Mouse (Mus musculus): ENCODE measurements around the gene Colca2. TPM values are rescaled to one million over a fixed set of nuclear protein-coding genes. Genes with fewer than 3 reads are reported as not detected.
A peak's percentile ranks its signal among the peaks of the same experiment; 100 is the strongest.

The Colca2 gene
- total RNA-seq (2021): 1 to 10 TPM; 2.4 to 2.9 TPM
- long read RNA-seq, experiment 1, partial matches to known transcripts: 0 of 2 reads
- long read RNA-seq, experiment 1, other reads (novel, unspliced or antisense): 1 of 2 reads
- long read RNA-seq, experiment 2, partial matches to known transcripts: 0 of 1 reads
- long read RNA-seq, experiment 2, other reads (novel, unspliced or antisense): 1 of 1 reads

GRCm38 (mm10) chr9:51278500-51279381 lies at the start of gene Colca2:
Gene Colca2 (minus strand): TSS chr9:51278569.
- peak; percentile 90 for DNase-seq

- DNase-seq: no peak
Observed at GRCm38 (mm10) chr9:51327555-51327903, 49.2 kb upstream of the Colca2 start.

GRCm38 (mm10) chr9:51326619-51327554 lies 48.5 kb upstream of the Colca2 start:
- DNase-seq: no peak

- DNase-seq: no peak
Observed at GRCm38 (mm10) chr9:51324406-51325065, 46.2 kb upstream of the Colca2 start.

GRCm38 (mm10) chr9:51320096-51320495 lies 41.7 kb upstream of the Colca2 start:
- DNase-seq: no peak

- DNase-seq: no peak
Observed at GRCm38 (mm10) chr9:51318246-51318645, 39.9 kb upstream of the Colca2 start.

GRCm38 (mm10) chr9:51317322-51317721 lies 39.0 kb upstream of the Colca2 start:
- no peak for DNase-seq

- no peak for DNase-seq
Observed at GRCm38 (mm10) chr9:51315402-51316063, 37.2 kb upstream of the Colca2 start.

- no peak for DNase-seq
Observed at GRCm38 (mm10) chr9:51312554-51313317, 34.4 kb upstream of the Colca2 start.

GRCm38 (mm10) chr9:51310515-51310914 lies 32.1 kb upstream of the Colca2 start:
- DNase-seq: no peak

GRCm38 (mm10) chr9:51306351-51306750 lies 28.0 kb upstream of the Colca2 start:
- no peak for DNase-seq

- DNase-seq: no peak
Observed at GRCm38 (mm10) chr9:51305146-51305545, 26.8 kb upstream of the Colca2 start.

- DNase-seq: no peak
Observed at GRCm38 (mm10) chr9:51303980-51304379, 25.6 kb upstream of the Colca2 start.

- no peak for DNase-seq
Observed at GRCm38 (mm10) chr9:51293541-51293940, 15.2 kb upstream of the Colca2 start.

GRCm38 (mm10) chr9:51292674-51293073 lies 14.3 kb upstream of the Colca2 start:
- peak; percentile 83 for DNase-seq

- no peak for DNase-seq
Observed at GRCm38 (mm10) chr9:51290980-51291379, 12.6 kb upstream of the Colca2 start.

GRCm38 (mm10) chr9:51286079-51286478 lies 7.7 kb upstream of the Colca2 start:
- DNase-seq: no peak

GRCm38 (mm10) chr9:51277834-51278498 lies 403 bp downstream of the Colca2 start:
- no peak for DNase-seq

GRCm38 (mm10) chr9:51274678-51275077 lies 3.7 kb downstream of the Colca2 start:
- peak; percentile 31 for DNase-seq

GRCm38 (mm10) chr9:51273581-51274154 lies 4.7 kb downstream of the Colca2 start:
- peak; percentile 18 for DNase-seq
